Mouse (Mus musculus) c-Kit-positive CD71-positive TER-119-negative erythroid progenitor cells, embryonic 14.5 days (primary cell): Measurements from ENCODE around the gene Phc1.

Experiments used
- DNase-seq: peaks from one replicate; pipeline ENCODE4 v3.0.0-alpha.2; 2013; ENCODE audit warnings: low read depth

The Phc1 gene

DNA sequence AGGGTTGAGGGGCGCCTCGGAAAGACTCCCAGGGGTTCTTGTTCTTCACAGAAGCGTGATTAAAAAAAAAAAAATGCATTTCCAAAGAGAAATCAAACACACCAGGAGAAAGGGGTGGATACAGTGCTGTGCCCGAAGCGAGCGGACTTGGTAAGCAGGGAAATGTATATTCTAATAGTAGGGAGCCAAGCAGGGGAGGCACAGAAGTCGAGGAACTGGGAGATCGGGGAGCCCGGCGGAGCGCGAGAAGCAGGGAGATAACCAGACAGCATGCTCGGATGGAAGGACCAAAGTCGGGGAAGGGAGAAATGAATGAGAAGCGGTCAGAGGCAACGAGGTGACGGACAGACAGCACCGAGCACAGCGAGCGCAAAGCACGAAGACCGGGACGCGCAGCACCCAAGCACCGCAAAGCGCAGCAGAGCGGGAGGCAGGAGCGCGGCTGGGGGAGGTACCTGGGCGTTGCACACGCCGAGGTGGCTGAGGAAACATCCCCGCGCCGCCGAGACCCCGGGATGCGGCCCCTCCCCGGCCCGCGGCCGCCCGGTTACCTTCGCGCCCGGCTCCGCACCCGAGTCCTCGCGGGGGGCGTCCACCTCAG, 1.2 kb downstream of the Phc1 start:
- DNase-seq: peak; percentile 38

DNA sequence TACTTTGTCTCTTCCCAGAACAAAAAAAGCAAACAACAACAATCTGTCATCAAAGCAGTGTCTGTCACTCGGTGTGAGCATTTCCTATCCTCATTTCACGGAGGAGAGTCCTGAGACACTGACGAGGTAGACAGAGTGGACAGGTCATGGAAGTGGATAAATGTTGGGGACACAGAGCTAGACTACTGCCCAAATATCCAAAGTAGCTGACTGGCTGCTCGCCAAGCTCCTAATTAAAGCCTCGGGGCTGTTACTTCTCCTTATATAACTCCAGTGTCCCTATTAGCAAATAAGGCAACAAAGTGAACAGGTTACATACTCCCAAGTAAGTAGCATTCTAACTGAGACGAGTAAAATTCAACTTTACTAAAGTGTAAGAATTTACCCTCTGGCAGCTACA, 2.8 kb downstream of the Phc1 start:
- DNase-seq: no peak

DNA sequence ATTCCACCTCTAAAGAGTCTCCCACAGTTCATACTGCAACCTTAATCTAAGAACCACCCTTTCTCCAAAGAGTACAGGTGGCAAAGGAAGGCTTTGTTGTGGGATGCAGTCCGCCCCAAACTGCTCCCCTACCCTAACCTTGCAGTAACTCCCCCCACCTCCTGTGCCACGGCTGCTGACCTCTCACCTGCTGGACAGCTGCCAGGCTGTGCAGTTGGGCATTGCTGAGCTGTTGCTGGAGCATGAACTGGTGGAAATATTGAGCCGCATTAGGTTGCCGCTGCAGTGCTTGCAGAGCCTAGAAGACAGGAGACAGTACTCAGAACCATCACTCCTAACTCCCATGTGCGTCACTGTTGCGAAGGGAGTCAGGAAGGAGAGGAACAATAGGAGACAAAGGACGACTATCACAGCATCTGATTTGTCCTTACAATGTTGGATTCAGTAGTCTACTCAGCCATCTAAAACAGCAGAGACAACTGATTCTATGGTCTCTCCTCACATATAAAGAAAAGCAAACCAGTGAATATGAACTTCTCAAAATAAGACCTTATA, 5.5 kb downstream of the Phc1 start:
- DNase-seq: no peak

DNA sequence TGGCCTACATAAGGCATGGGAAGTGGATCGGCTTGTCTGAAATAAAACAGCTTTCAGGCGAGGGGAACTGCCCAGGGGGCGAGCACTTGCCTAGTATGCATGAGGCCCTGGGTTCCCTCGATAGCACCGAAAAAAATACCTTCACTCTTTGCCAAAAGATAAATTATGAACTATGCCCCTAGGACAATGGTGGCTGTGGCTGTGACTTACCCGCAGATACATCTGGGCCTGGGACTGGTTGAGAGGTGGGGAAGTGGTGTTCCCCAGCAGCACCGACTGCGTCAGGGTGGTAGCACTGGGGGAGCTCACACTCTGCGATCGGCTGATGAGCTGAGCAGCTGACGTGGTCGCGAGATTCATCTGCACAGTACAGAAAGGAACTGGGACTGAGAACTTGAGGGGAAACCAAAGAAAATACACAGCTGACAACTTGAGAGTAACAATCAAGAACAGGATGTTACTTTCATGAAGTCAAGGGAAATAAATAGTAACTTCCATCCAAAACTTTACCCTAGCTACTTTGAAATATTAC, 7.2 kb downstream of the Phc1 start:
- no peak for DNase-seq

DNA sequence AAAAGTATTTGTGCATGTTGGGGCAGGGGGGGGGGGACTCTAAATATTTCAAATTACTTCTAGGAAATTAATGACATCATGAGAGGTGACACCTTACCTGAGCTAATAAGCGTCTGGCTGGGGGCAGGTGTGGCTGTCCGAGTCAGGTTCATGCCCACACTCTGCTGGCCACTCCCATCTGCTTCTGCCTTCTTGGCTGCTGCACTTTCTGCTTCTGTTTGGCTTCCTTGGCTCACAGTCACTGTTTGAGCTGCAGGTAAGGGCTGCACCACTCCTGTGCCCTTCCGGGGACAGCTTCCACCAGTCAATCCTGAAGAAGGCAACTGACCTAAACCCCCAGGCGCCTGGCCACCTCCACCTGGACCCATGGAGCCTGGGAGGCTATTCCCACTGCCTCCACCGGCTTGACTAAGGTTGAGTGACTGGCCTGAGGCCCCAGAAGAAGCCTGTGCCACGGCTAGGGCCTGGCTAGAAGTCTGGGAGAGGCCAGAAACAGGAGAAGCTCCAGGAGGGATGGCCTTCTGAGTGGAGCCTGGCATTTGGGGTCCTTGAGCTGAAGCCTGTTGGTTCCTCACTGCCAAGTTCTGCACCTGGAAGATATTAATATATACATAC, 14.9 kb downstream of the Phc1 start:
- no peak for DNase-seq

DNA sequence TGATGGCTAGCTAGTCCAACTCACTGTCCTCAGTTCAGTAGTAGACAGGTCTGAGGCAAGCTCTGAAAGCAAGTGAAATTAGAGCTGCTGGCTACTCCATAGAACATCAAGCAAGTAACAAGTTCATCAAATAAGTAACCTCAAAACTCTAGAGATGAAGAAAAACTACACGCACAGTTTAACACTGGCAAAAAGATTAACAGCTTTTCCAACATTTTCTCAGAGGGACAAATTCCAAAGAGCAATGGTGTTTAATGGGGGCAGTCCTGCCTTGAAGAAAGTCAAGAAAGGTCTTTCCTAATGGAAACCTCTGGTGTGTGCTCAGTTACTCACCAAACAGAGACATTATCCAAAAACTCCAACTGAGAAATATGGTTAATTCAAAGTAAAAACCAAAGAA, 21.6 kb downstream of the Phc1 start:
- DNase-seq: no peak

DNA sequence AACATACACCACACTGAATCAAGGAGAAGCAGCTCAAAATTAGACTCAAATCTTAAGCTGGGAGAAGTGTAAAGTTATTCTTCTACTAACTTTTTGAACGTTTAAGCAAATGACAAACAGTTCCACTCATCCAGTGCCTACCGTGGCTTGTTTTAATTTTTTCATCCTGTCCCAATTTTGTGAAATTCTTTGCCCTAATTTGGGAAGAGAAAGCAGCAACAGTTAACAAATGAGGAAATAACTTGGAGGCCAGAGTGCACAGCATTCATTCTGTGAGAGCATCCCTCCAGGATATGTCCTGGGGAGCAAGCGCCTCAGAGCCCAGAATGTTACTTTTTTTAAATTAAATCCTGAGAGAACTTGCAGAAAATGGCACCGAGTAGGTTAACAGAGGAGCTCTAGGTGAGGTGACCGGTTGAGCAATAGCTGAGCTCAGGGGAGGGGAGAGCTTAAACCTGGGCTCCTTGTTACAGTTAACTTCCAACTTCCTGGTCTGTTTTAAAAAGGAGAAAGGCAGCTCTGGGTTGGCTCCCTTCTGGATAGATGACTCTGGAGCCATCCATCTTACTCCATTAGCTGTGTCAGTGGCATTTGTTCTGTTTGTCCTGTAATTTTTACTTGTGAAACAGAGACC, 30.1 kb downstream of the Phc1 start:
- DNase-seq: no peak

DNA sequence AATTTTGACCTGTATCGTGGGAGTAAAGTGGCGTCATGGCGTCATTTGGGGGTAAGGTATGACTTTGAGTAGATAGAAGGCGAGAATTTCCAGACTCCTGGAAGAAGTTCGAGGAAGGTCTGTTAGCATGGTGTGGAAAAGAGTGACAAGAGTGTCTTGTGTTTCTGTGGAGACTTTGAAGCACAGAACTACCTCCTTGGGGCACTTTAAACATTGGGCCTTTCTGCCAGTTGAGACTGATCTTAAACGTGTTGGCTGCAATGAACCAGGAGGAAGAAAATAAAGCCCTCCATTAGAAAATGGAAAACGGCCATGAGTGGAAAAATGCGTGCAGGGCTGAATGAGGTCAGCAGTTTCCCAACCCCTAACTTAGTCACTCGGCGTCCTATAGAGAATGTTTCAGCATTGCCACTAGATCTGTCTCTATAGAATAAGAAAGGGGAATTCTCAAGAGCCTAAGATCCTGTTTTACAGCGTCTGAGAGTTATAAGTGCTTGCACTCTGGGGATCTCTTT, 30.9 kb downstream of the Phc1 start:
- DNase-seq: no peak

DNA sequence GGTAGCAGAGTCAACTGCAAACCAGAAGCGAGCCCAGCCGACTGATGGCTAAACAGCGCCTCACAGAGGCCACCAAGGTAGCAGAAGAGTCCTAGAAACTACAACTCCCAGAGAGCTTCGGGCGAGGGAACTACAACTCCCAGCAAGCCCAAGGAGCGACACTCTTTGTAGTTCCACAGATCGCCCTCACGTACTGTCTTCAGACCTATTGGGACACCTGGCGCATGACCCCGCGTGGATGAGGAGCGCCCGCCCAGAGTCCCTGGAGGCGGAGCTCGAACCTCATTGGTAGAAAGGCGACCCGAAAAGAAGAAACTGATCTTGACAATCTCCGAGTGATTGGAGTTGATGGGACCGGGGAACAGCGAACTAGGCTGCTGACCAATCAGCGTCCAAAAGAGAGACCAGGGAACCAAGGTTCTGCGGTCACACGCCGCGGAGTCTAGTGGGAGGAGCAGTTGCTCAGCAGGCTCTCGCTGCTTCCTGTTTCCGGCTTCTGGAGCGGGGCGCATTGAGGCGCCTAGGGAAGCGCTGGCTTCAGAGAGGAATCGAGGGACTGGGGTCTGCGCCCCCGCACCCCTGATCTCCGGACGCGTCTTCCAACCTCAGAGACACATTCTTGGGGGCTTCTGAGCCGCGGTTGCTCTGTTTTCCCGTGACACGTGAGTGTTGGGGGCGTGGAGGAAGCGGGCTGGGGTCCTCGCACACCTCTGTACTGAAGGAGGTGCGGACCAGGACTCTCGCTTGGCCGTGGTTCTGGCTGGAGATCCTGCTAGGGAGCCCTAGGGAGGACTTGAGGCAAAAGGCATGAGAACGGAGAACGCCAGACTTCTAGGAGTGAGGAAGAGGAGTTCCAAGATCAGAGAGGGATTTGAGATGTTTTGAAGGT, 31.6 kb downstream of the Phc1 start, which contains the start of gene M6pr:
Gene M6pr, plus strand, starts transcription at position 216 of the 889 bp plus-strand sequence.
- DNase-seq: peak; percentile 93

DNA sequence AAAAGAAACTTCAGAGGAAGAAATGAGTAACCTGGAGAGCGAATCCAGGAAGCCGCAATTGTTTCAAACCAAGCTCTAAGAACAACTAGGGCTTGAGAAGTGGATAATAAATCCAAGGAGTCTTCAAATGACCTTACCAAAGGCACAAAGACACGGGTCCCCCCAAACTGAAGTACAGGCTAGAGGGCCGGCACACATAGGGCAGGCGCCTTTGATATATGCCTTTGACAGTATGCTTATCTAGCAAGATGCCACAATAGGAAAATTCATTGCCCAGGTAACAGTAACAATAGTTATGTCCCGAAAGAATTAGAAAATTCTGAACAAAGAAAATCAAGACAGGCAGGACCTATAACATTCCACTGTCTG, 32.2 kb downstream of the Phc1 start:
- DNase-seq: no peak

DNA sequence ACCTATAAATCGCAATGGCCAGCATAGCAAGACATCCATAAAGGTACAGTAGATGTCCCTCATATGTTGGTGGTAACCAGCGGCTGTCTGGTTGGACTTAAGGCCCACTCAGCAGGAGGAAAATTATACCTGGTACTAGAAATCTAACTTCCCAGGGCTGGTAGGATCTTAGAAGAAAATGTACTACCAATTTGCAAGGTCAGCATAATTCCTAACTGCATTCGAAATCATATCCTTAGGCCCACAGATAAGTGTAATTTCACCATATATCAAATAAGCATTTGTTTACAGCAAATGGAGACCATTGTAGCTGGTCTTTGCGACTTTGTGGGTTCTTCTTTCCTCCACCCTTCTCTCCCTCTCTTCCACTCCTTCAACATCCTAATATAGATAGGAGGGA, 33.7 kb downstream of the Phc1 start:
- DNase-seq: no peak

DNA sequence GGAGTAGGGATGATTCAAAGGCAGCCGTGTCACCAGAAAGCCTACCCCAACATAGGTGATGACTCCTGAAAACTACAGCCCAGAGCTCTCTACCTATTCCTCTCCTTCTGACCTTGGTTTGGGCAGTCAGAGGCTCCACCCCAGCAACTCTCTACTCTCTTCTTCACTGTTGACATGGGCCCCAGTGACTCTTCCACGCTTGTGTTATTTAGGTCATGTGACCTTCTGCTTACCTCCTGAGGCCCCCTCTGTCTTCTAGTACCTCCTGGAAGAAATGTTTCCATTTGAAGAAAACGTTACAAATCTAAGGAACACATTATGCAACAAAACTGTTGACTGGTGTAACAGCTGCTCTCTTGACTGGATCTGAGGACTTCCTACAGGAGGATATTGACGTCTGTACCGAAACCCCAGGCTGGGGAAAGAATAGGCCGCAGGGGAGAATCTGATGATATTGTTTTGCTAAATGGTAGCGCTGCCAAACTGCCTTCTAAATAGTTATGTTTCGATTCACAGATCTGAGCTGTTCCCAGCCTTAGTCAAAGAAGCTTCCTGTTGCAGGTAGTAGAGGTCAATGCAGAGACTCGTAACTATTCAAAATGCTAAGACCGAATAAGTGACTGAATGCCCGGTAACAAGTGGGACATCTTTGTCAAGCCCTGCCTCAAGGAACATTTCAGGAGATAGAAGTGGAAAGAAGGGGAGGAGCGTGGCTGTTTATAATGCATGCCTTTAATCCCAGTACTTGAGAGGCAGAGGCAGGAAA, 35.4 kb downstream of the Phc1 start:
- DNase-seq: no peak

DNA sequence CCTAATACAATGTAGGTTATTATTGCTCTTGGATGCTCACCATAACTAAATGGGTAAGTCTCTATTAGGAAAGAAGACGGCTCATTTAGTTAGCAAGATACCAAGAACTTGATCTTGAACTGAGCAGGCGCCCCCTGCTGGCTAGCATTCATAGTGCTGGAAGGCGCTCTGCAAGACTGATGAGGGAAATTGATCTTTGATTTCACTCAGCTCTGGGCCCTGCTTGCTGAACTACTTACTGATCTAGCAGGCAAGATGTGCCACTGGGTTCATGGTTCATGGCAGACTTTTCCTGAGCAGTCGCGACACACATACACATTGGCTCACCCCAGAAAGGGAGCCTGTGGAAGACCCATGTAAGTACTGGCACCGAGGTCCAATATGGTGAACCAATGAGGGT, 36.0 kb downstream of the Phc1 start:
- peak; percentile 70 for DNase-seq

DNA sequence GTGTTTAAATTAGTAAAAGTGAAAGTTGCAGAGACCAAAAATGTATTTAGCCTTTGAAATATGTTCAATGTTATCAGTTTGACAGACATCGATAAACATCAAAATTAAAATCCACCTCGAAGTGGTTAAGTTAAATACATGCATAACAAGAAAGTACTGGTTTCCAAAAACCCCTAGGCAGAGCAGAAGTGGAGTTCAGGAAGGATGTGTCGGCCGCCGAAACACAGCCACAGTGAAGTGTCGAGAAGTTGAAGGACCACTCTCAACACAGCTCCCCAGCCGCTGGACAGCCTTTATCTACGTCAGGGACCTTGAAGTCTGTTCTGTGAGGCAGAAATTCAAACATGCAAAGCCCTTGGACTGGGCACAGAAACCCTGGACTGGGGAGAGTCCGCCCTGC, 36.8 kb downstream of the Phc1 start:
- no peak for DNase-seq

DNA sequence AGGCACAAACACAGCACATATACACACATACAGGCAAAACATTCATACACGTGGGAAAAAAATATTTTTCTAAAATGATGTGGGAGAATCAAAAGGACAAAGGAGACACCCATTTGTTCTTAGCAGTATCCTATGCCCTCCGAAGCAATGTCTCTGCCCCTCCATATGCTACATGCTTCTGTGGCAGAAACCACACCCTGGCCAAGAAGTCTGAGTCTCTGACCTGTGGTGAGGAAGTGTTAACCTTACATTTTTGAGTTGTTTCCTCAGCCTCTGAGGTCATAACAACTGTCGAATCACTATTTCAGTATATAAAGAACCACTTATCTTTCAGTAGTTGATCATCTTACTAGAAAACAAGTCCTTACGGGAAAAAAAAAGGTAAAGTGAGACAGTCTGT, 37.7 kb downstream of the Phc1 start:
- DNase-seq: no peak

DNA sequence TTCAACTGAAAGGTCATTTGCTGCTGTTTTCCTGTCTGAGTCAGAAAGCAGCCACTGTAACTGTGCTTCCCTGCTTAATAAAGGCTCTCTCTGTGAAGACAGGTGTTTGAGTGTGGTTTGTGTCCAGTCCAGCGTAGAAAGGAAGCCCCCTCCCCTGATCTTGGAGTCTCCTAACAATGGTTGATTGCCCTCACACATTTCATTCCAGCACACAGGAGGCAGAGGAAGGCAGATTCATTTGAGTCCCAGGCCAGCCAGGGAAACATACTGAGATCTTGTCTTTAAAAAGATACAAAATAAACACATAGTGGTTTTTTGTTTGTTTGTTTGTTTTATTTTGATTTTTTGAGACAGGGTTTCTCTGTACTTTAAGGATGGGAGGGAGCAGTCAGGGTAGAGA, 38.2 kb downstream of the Phc1 start:
- DNase-seq: no peak

DNA sequence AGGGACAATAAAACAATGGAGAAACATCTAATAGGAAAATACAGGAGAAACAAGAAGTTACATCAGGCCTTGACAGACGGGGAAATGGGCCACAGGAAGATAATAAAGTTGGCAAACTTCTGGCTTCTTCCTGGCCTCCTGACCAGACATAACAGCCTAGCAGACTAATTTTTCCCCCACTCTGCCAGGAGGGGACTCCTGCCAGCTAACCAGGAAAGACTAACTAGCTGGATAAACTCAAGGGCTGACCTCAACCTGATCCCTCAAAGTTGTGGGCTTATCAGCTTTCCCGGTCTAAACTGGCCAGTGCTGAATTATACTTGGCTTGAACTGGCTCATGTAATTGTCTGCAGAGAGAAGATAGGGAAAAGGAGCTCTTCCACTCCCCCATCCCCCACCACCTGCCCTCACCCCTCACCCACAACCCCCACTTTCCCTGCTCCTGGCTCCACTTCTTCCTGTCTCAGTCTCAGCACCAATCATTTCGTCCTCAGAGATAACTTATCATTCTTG, 40.7 kb downstream of the Phc1 start:
- DNase-seq: no peak

DNA sequence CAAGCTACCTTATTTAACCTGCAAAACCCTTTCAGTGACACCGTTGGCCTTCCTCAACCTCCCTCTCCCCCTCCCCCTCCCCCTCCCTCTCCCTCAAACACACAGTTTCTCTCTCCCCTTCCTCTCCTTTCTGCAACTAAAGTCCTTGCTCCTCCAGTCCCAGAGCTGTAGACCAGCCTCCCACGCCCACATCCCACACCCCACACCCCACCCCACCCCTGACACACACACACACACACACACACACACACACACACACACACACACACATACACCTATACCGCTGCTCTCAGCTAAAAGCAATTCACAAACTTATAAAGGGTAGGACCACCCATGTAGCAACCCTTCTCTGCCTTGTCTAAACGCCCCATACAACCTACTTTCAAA, 42.1 kb downstream of the Phc1 start:
- DNase-seq: no peak

DNA sequence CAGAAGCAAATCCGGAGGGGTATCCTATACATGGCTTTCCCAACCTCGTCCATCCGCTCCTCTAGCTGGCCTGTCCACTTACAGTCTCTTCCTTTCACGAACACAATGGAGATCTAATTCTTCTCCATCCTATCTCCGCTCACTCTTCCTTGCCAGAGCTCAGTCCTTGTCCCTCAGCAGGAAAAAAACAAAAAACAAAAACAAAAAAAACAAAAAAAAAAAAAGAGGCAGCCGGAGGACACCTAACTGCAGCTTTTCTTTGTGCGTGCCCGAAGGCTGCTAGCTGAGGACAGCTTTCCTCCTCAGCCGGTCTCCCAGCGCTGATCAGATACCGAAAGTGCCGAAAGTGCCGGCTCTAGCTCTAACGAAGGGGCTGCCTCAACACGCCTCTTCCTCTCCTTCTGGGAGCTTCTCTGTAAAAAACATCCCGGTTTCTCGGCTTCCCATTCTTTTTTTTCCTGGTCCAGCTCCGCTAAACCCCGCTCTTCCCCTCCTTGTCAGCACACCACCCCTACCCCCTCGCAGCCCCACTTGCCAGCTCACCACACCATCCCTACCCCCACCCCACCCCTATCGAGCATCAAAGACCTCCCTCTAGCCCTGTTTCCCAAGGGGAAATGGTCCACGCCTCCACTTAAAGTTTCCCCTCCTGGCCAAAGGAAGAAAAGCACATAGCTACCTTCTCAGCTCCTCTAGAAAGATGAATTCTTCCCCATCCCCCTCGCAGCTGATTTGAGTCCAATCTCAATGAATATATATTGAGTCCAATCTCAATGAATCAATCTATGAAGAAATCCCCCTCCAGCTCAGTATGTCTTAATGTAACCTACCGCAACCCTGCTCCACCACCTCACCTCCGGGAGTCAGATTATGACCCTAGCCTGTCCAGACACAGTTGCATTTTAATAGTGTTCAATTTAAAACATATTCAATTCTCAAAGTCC, 42.8 kb downstream of the Phc1 start:
- no peak for DNase-seq

DNA sequence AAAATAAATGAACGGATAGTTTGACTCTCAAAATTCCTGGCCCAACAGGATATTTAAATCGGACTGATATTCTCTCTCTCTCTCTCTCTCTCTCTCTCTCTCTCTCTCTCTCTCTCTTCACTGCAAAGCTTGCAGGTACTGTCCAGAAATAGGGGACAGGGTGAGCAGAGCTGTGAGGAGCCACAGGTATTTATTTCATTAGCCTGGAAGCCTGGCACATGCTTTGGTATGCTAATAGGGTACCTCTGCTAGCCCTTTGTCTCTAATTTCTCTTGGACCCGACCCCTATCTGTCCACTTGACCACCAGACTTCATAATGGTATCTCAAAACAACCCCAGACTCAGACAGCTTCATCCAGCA, 43.5 kb downstream of the Phc1 start:
- no peak for DNase-seq
